Mouse (Mus musculus) stomach, embryonic 16.5 days (tissue): Measurements from ENCODE around the gene Sap30bp. TPM values are rescaled to one million over a fixed set of nuclear protein-coding genes. Genes with fewer than 3 reads are reported as not detected.
A peak's percentile ranks its signal among the peaks of the same experiment; 100 is the strongest.

ENCODE experiments used
- ATAC-seq: fragments of 200-750 bp; cut with Nextera tagmentation; 2 replicates; pipeline ENCODE4 v1.8.0; 2017; ENCODE audit warnings: moderate number of reproducible peaks, moderate TSS enrichment; ENCODE audit not compliant: insufficient read depth, low FRiP score
- H3K27ac ChIP-seq: fragments of 300-500 bp; sonication (generic); 2 replicates; pipeline ENCODE4 v1.5.1; 2014; ENCODE audit warnings: low read length
- H3K27me3 ChIP-seq: fragments of 300-500 bp; sonication (generic); 2 replicates; pipeline ENCODE4 v1.6.1; 2014; ENCODE audit warnings: low read length, control low read depth, mixed read lengths; ENCODE audit not compliant: control insufficient read depth, insufficient read depth
- H3K36me3 ChIP-seq: fragments of 300-500 bp; sonication (generic); 2 replicates; pipeline ENCODE4 v1.6.1; 2014; ENCODE audit warnings: low read length; ENCODE audit not compliant: control insufficient read depth, insufficient read depth
- H3K4me1 ChIP-seq: fragments of 300-500 bp; sonication (generic); 2 replicates; pipeline ENCODE4 v1.6.1; 2014; ENCODE audit warnings: low read length, control low read depth, mixed read lengths; ENCODE audit not compliant: control insufficient read depth, insufficient read depth
- H3K4me2 ChIP-seq: fragments of 300-500 bp; sonication (generic); 2 replicates; pipeline ENCODE4 v1.6.1; 2014; ENCODE audit warnings: low read depth, low read length, mixed read lengths
- H3K4me3 ChIP-seq: fragments of 300-500 bp; sonication (generic); replicated peaks from 2 replicates; pipeline ENCODE4 v1.5.1; 2014; ENCODE audit warnings: mild to moderate bottlenecking, low read length
- H3K9ac ChIP-seq: fragments of 300-500 bp; sonication (generic); 2 replicates; pipeline ENCODE4 v1.6.1; 2014; ENCODE audit warnings: low read length
- H3K9me3 ChIP-seq: fragments of 300-500 bp; sonication (generic); replicated peaks from 2 replicates; pipeline ENCODE4 v1.6.1; 2016; ENCODE audit warnings: low read length, control low read depth; ENCODE audit not compliant: control insufficient read depth
- WGBS: fragments of 180-500 bp; shearing (Covaris S2); extraction: QIAGEN DNeasy Blood & Tissue Kit; methylation state at CpG from one replicate; pipeline ENCODE4 v1.1.7; 2014; 5-methylcytosine and 5-hydroxymethylcytosine counted together
- polyA plus RNA-seq: library from polyadenylated mRNA; unstranded; fragments of >200 nt; fragmentation: Nextera tagmentation; extraction: Ambion mirVana; gene quantifications from 2 replicates; pipeline ENCODE4 v1.2.1, GENCODE M21; 2015

Sap30bp gene
- polyA plus RNA-seq, 1 experiment from 2014 or later: 32.0 TPM

- ATAC-seq: peak; percentile 41; the same call in 1 of the 2 replicates
- 74% methylated on average over 8 of the region's 8 CpGs for WGBS
- Histone ChIP-seq H3K27me3 (no peaks in the 10 kb centered on the region), H3K36me3 (0 out of 2 replicates have a peak, but pooled peaks cover 14% of the 10 kb centered on the region), H3K9me3 (no peaks in the 10 kb centered on the region), H3K4me2 (no peak overlapping the region), H3K4me1 (no peaks in the 10 kb centered on the region), H3K4me3 (no peak overlapping the region), H3K9ac (peak overlapping the region; percentile 36), H3K27ac (peak overlapping the region; percentile 72)
Observed at GRCm38 (mm10) chr11:115945247-115945646, 12.2 kb downstream of the Sap30bp start.

- Histone ChIP-seq H3K9ac (no peak overlapping the region), H3K27me3 (no peaks in the 10 kb centered on the region), H3K36me3 (0 out of 2 replicates have a peak, but pooled peaks cover 8% of the 10 kb centered on the region), H3K9me3 (no peaks in the 10 kb centered on the region), H3K4me3 (no peak overlapping the region), H3K27ac (peak overlapping the region; percentile 72), H3K4me1 (no peaks in the 10 kb centered on the region), H3K4me2 (no peak overlapping the region)
- ATAC-seq: 0 out of 2 replicates have a peak, but pooled peaks have one; percentile 26
- 72% methylated on average over 9 of the region's 9 CpGs for WGBS
Observed at GRCm38 (mm10) chr11:115946221-115946828, 13.2 kb downstream of the Sap30bp start.

DNA sequence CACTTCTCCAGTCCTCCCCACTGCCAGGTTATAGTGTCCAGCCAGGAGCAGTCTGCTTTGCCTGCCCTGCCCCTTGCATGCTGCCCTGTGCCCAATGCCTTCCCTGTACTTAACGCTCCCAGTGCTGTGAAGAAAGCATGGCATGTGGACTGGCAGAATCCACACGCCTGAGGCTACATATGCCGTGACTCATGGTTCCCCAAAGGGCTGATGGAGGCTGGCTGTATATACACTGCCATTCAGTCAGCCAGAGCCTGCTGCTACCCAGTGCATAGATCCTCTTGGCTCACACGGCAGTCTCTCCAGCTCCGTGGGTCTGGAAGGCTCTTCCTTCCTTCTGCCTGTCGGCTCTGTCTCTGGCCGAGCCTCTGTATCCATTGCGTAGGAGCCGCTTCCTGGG lies 15.2 kb downstream of the Sap30bp start:
- no peak overlapping the region for H3K4me3 ChIP-seq
- H3K4me2 ChIP-seq: no peak overlapping the region
- H3K9ac ChIP-seq: no peak overlapping the region
- 0 out of 2 replicates have a peak, but pooled peaks cover 8% of the 10 kb centered on the region for H3K36me3 ChIP-seq
- ATAC-seq: no peak
- no peaks in the 10 kb centered on the region for H3K4me1 ChIP-seq
- H3K27ac ChIP-seq: no peak overlapping the region
- WGBS: 89% methylated on average over 9 of the region's 9 CpGs
- H3K27me3 ChIP-seq: no peaks in the 10 kb centered on the region
- no peaks in the 10 kb centered on the region for H3K9me3 ChIP-seq

DNA sequence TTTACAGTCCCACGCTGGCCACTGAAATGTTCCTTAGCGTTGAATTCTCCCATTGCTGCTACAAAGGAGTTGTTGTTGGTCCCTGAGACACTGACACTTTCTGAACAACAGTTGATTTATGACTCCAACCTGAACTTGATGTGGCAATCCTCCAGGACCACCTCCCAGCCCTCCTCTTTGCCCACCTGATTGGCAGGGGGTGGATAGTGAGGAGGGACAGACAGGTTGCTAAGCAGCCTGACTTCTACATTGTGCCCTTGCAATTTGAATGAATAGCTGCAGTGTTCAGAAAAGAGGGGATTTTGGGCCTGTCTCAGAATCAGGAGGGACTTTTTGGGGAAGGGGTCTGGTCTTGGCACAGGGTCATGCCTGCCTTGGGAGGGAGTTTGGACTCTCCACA lies 17.6 kb downstream of the Sap30bp start:
- Histone ChIP-seq H3K4me3 (no peak overlapping the region), H3K9ac (no peak overlapping the region), H3K4me1 (no peaks in the 10 kb centered on the region; the same call in 1 of the 2 replicates), H3K27me3 (no peaks in the 10 kb centered on the region), H3K36me3 (0 out of 2 replicates have a peak, but pooled peaks cover 8% of the 10 kb centered on the region), H3K9me3 (no peaks in the 10 kb centered on the region), H3K4me2 (no peak overlapping the region), H3K27ac (no peak overlapping the region)
- ATAC-seq: no peak
- 86% methylated on average over 2 of the region's 2 CpGs for WGBS

DNA sequence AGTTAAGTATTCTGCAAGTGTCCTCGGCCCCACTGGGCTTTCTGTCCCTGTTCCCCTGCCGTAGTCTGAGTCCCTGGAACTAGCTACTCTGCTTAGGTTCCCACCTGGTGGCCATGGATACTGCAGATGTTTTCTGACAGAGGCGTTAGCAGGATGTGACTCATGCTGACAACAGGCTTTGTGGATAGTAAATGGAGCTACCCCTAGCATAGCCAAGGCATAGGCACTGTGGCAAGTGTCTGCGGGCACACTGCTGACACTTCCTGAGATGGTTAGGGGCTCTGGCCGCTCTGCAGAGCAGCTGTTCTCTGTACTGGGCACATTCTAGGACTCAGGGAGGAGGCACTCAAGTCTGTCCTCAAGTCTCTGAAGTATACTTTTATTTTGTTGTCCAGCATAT lies 21.6 kb downstream of the Sap30bp start:
- Histone ChIP-seq H3K4me1 (peaks cover 5% of the 10 kb centered on the region; the same call in 1 of the 2 replicates), H3K4me3 (no peak overlapping the region), H3K9ac (no peak overlapping the region), H3K27ac (peak overlapping the region; percentile 91), H3K4me2 (no peak overlapping the region), H3K9me3 (no peaks in the 10 kb centered on the region), H3K27me3 (no peaks in the 10 kb centered on the region), H3K36me3 (peaks cover 13% of the 10 kb centered on the region; the same call in 1 of the 2 replicates)
- peak; percentile 35; the same call in 1 of the 2 replicates for ATAC-seq
- 70% methylated on average over 5 of the region's 5 CpGs for WGBS

DNA sequence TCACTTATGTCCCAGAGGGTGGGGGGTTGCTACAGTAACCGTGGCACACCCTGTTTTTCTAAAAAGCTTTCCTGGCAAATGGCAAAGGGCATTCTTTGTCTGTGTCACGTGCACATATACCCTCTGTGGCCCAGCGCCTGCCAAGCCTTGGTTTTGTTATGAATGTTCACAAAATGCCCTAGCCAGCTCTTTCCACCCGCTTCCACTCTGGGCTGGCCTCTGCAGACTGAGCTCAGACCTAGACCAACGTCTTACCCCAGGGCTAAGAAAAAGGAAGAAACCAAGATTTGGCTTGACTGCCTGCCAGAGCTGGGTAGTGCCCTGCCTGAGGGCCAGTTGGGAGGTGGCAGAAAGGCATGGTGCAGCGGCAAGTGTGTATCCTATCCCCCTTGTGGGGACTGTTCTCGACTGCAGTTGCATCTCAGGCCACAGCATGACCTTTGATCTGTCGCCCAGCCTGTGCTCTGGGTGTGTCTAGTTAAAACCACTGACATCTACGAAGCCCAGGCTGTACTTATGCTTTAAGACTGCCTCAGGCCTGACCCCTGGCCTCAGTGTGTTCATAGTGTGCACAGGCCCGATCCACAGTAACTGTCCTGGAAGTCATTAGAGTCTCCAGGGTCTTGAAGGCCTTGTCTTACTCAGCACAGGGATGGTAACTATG lies 22.2 kb downstream of the Sap30bp start:
- no peaks in the 10 kb centered on the region for H3K9me3 ChIP-seq
- H3K36me3 ChIP-seq: peaks cover 13% of the 10 kb centered on the region; the same call in 1 of the 2 replicates
- H3K4me3 ChIP-seq: no peak overlapping the region
- WGBS: 59% methylated on average over 10 of the region's 10 CpGs
- ATAC-seq: peak; percentile 70; the same call in 1 of the 2 replicates
- H3K4me2 ChIP-seq: no peak overlapping the region
- peaks cover 5% of the 10 kb centered on the region; the same call in 1 of the 2 replicates for H3K4me1 ChIP-seq
- H3K27me3 ChIP-seq: no peaks in the 10 kb centered on the region
- 0 out of 2 replicates have a peak overlapping the region, but pooled peaks have one; percentile 3 for H3K9ac ChIP-seq
- peak overlapping the region; percentile 91 for H3K27ac ChIP-seq

DNA sequence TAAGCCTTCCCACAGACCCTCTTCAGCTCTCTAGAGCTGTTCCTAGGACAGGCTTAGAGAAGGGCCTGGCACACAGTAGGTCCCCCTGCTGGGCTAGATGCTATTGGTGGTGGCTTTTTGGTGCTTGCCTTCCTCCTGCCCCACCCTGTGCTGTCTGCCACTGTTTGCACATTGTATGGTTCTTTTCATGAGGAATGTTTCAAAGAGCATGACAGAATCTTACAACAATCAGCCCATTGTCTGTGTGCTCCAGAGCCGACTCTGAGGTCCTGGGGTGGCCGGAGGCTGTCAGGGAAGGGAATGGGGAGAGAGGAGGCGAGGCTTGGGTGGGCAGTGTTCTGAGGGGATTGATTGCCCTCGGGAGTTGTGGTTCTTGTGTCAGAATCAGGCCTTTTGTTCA lies 23.4 kb downstream of the Sap30bp start:
- WGBS: 52% methylated on average over 4 of the region's 4 CpGs
- peak; percentile 34; the same call in 1 of the 2 replicates for ATAC-seq
- H3K36me3 ChIP-seq: peaks cover 23% of the 10 kb centered on the region; the same call in 1 of the 2 replicates
- peak overlapping the region; percentile 71 for H3K27ac ChIP-seq
- no peaks in the 10 kb centered on the region for H3K27me3 ChIP-seq
- H3K4me1 ChIP-seq: peaks cover 5% of the 10 kb centered on the region; the same call in 1 of the 2 replicates
- H3K4me3 ChIP-seq: no peak overlapping the region
- no peak overlapping the region for H3K4me2 ChIP-seq
- no peaks in the 10 kb centered on the region for H3K9me3 ChIP-seq
- no peak overlapping the region for H3K9ac ChIP-seq

DNA sequence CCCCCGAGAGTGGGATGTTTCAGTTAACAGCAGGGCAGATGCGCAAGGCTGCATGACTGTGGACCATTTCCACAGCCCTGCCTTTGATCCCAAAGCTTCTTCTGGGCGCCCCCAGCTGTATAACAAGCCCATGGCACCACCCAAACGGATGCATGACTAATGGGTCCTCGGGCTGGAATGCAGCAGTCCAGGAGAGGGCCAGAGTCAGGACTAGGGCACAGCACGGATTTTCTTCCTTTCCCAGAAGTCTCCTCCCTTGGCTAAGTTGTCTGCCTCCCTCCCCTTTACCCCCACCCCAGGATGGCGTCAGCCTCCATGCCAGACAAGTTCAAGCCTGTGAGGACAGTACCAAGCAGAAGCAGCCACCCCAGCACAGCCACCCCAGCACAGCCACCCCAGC lies 24.9 kb downstream of the Sap30bp start:
- Histone ChIP-seq H3K27ac (peak overlapping the region; percentile 71), H3K27me3 (no peaks in the 10 kb centered on the region), H3K9me3 (no peaks in the 10 kb centered on the region), H3K4me3 (no peak overlapping the region), H3K9ac (no peak overlapping the region), H3K36me3 (peaks cover 22% of the 10 kb centered on the region), H3K4me1 (peaks cover 5% of the 10 kb centered on the region; the same call in 1 of the 2 replicates), H3K4me2 (no peak overlapping the region)
- 54% methylated on average over 7 of the region's 7 CpGs for WGBS
- no peak for ATAC-seq

- H3K4me1 ChIP-seq: peaks cover 5% of the 10 kb centered on the region; the same call in 1 of the 2 replicates
- WGBS: 96% methylated on average over 9 of the region's 9 CpGs
- no peaks in the 10 kb centered on the region for H3K27me3 ChIP-seq
- no peak overlapping the region for H3K4me2 ChIP-seq
- peaks cover 26% of the 10 kb centered on the region for H3K36me3 ChIP-seq
- no peaks in the 10 kb centered on the region for H3K9me3 ChIP-seq
- no peak overlapping the region for H3K4me3 ChIP-seq
- no peak overlapping the region for H3K9ac ChIP-seq
- H3K27ac ChIP-seq: no peak overlapping the region
- ATAC-seq: no peak
Observed at GRCm38 (mm10) chr11:115959018-115959417, 25.9 kb downstream of the Sap30bp start.
